Mouse (Mus musculus): Measurements from ENCODE around the gene Cdc37.
A peak's percentile ranks its signal among the peaks of the same experiment; 100 is the strongest.

Cdc37 gene

DNA sequence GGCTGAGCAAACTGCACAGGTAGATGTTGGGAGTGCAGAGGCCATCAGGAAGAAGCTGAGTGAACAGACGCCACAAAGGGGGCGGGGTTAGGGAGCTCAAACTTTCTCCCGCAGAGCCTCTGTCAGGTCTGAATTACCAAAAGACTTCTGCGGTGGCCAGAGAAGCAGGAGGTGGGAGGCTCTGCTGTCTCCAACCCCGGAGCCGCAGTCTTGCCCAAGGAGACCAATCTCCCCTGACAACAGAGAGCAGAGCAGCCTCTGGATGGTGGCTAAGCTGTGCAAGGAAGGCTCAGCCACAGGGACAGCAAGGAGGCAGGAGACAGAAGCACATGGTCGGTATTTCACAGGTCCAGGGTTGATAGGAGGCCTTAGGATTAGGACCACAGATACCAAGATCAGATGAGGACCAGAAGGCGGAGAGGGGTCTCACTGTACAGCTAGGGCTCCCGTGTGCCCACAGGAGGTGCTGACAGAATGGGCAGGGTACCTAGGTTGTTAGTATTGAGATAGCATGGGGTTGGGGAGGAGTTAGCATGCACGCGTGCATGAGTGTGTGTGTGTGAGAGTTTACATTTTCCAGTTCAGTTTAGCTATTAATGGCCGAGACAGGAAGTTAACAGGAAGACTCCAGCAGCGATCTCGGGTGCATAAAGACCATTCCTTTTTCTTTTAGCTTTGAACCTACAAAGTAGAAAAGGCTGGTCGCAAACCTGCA, 49.2 kb downstream of the Cdc37 start:
- DNase-seq (ENCODE audit: low read depth, low spot score): peak; percentile 43

DNA sequence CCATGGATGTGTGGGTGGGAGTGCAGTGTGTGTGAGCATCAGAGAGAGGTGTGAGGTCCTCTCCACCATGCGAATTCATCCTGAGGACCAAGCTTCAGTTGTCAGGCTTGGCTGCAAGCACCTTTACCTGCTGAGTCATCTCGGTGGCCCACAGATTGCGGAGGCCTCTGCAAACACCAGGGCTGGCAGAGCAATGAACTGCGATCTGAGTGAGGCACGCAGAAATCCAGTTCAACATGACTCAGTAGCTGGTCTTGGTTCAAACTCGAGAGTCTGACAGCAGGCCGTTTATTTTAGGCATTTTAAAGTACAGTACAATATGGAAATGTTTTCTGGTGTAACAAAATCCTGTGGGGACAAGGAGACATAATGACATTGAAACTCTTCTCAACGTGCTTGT, 52.0 kb downstream of the Cdc37 start:
- no peak for DNase-seq (ENCODE audit: low read depth, low spot score)

DNA sequence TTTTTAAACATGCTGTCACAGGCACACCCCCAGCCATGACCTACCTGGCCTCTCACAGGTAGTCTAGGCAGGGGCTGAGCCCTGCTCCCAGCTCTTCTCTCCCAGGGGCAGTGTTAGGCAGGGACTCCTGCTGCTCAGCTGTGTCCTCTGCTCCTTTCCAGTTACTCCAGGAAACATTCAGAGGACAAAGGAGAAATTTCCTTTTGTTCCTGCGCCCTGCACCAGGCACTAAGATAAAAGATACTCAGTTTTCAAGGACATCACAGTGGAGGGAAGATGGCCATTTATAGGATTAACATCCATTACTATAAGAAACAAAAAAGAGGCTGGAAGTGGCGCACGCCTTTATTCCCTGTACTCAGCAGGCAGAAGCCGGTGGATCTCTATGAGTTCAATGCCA, 53.8 kb downstream of the Cdc37 start:
- peak; percentile 84 for DNase-seq (ENCODE audit: low read depth, low spot score)

DNA sequence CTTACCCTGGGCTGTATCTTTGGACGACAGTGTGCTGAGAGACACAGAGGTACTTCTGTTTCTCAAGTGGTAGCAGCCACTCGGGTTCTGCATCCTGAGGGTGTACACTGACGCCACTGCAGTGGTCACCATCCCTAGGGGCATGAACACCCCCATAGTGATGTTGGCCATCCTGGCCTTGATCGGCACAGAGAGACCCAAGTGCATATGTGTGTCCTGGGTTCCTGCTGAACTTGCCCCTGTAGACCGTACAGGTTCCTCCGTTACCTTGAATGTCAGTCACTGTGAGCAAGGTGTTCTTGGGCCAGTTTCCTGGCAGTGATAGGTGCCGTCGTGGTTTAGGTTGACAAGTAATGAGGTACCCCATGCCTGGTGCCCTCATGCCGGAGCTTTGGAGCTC, 56.4 kb downstream of the Cdc37 start:
- DNase-seq (ENCODE audit: low read depth, low spot score): no peak

DNA sequence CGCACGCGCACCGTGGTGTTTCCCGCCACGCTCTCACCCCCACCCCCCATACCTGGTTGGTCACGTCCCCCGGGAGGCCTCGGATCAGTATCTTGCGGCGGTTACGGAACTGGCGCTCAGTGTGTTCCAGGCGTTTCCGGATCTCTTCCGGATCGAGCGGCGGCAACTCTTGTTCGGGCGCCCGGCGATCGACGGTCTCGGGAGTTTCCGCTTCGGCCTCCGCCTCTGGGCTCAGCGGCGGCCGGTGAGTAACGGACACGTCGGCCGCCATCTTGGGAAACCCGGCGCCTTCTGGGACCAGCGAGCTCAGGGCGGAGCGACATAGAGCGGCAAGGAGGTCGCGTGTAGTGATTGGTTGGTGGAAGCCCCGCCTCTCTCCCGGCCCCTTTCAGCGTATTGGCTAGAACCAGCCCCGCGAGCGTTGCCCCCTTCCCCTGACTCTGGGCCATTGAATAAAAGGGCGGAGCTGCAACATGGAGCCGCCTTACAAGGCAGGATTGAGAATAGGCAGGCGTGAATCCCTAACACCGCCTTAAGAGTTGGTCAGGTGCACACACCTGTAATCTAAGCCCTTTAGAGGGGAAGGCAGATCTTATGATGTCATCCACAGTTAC, 58.0 kb downstream of the Cdc37 start, which contains the start of the genes Gm38431 and Raver1:
Gm38431 (minus strand) TSS at position 291 of the 614 bp plus-strand sequence.
Raver1 (minus strand) TSS at position 302 of the 614 bp plus-strand sequence.
- DNase-seq (ENCODE audit: low read depth, low spot score): peak; percentile 99

DNA sequence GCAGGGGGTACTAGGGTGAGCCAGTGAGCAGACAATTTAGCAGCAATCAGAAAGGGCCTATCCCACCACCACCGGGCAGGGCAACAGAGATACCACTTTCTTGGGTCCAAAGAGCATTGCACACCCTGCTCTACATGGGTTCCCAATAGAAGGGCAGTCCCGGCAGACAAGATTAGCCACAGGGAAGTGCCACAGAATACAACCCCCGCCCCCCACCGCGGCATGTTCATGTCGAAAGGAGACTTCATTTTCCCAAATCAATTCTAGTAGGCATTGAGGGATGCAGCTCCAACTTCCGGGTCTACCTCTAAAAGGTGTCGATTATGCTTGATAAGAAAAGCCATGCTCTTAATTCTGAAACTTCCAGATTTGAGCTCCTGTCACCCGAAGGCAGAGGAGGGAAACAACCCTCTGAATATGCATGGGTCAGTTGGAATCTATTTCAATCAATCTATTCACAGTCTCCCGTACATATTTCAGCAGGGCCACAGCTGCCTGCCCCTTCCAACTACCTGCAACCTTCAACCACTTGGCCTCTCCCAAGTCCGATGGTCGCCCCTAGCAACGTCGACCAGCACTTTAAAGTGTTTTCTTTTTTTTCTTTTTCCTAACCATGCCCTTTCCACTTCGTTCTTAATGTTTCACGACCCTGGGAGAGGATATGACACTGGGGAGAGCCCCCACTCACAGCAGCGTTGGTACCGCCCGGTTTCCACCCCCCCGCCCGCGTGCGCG, 58.6 kb downstream of the Cdc37 start:
- DNase-seq (ENCODE audit: low read depth, low spot score): peak; percentile 36

DNA sequence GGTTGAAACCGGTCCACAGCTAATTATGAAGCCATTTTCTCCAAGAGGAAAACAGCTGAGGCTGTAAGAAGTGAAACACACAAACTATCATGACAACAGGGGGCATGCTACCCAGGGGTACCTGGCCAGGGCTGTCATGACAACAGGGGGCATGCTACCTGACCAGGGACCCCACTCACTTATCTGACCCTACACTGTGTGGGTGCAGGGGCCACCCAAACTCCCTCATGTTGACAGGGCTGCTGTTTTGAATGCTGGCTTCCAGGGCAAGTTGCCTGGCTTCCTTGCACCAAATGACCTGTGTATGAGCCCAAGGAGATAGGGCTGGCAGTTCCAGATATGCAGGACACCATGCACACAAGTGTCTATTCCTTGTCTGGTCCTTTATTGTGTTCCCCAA, 59.2 kb downstream of the Cdc37 start:
- DNase-seq (ENCODE audit: low read depth, low spot score): no peak

DNA sequence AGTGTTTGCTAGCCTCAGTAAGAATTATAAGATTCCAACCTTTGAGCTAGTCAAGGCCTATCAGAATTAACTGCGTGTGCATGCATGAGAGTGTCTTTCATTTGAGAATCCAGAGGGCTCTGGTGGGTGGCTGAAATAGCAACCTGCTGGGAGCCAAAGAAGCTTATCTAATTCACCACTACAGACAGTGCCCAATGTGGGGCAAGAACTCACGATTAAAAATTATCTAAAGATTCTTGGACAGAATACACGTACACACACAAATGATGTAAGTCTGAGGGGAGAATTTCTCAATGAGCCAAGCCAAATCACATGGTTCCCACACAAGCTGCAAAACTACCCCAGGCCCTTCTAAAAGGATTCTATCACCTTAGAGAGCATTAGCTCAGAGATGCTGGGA, 66.5 kb downstream of the Cdc37 start:
- DNase-seq (ENCODE audit: low read depth, low spot score): no peak
